Mouse (Mus musculus) cortical plate, adult 2 months (tissue): ENCODE measurements around the gene Cd59a. TPM values are rescaled to one million over a fixed set of nuclear protein-coding genes. Genes with fewer than 3 reads are reported as not detected.
"Not testable (repeated sequence)": the region's sequence is repeated elsewhere in the genome, so short reads cannot be mapped to it uniquely, and the experiment has no call there.

Experiments
- H3K27ac ChIP-seq: fragments of 200-500 bp; 2 replicates; pipeline ENCODE4 v1.5.1; 2012; ENCODE audit warnings: low read length, control low read depth, inconsistent platforms; ENCODE audit not compliant: insufficient read depth
- H3K4me1 ChIP-seq: fragments of 200-500 bp; 2 replicates; pipeline ENCODE4 v1.6.1; 2011; ENCODE audit warnings: low read length; ENCODE audit not compliant: control insufficient read depth, insufficient read depth
- H3K4me3 ChIP-seq: fragments of 200-500 bp; 2 replicates; pipeline ENCODE4 v1.5.1; 2011; ENCODE audit warnings: mild to moderate bottlenecking, low read length, control low read depth; ENCODE audit not compliant: insufficient read depth
- CTCF ChIP-seq: fragments of 200-500 bp; IDR thresholded peaks from 2 replicates; pipeline ENCODE4 v1.5.1; 2011; ENCODE audit warnings: mild to moderate bottlenecking, control low read depth, low read length; ENCODE audit not compliant: insufficient read depth; ENCODE audit errors: extremely low read depth
- POLR2A ChIP-seq: fragments of 200-500 bp; IDR thresholded peaks from 2 replicates; pipeline ENCODE4 v1.6.1; 2011; ENCODE audit warnings: mild to moderate bottlenecking, low read length, control low read depth; ENCODE audit not compliant: insufficient read depth; ENCODE audit errors: extremely low read depth
- polyA plus RNA-seq: library from polyadenylated mRNA; depleted of rRNA; stranded (reverse); fragments of >200 nt; gene quantifications from 2 replicates; pipeline ENCODE4 v1.2.3, GENCODE M21; 2012

The Cd59a gene
- polyA plus RNA-seq, 1 experiment: 14.9 TPM

DNA sequence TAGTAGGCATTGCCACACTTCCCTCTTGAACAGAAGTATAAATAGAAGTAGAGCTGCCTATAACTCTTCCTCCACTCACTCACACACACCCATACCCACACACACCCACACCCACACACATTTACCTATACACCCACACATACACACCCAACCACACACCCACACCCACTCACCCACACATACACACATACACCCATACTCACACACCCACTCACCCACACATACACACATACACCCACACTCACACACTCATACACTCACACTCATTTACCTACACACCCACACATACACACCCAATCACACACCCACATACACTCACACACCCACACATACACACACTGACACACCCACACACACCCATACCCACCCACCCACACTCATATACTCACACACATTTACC is 13.1 kb upstream of the Cd59a start:
- Histone ChIP-seq H3K4me3 (no peak overlapping the region), H3K4me1 (no peaks in the 10 kb centered on the region; the same call in 1 of the 2 replicates), H3K27ac (no peak overlapping the region)
- TF ChIP-seq POLR2A (no peak), CTCF (no peak)

DNA sequence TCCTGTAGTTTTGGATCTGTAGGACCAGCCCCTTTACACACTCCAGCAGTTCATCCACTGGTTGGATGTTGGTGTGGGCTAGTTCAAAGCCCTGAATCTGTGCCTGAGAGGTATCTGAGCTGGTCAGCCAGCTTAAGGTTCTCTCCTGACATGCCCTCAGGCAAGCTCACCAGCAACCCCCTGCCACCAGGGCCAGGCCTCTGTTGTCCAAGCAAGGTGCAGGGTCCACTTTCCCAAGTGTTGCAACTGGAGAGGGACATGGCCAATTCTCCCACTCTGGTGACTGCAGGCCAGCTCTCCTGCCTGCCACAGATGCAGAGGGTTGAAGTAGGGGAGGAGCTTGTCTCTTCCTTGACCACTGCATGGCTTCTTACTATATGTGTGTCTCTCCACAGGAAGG is 11.6 kb upstream of the Cd59a start:
- H3K4me3 ChIP-seq, H3K4me1 ChIP-seq, H3K27ac ChIP-seq: not testable (repeated sequence)

DNA sequence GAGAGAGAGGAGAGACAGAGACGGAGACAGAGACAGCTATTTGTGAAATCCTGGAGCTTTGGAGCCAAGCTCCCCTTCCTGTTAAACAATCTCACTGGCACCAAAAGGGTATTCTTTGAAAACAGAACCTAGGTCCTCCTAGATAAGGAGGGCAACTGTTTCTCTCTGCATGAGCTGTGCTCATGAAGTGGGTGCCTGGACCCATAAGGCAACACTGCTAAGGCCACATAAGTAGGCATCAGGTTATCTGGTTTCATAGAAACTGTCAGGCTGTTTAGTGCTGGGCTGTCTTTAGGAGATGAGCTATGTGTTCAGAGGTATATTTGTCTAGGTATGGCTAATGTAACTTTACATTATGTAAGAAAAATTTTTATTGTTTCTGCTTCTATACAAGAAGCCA is 8.0 kb upstream of the Cd59a start:
- not testable (repeated sequence) for H3K4me3 ChIP-seq, H3K4me1 ChIP-seq, H3K27ac ChIP-seq

DNA sequence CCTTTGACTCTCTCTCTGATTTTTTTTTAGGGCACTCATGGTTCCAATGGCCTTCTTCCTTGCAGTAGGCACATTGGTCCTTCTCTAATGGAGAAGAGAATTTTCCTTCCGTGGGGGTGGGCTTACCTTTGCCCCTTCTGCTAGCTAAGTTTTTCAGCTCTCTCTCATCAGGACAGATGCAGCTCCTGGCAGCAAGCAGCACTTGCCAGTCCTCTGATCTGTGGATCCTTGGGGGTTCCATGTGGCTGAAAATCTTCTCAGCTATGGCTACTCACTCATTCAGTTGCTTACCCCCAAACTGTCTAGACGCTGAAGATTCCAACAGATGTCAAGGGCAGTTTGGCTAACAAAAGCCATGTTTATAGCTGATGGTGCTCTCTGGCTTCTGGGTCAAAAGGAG is 2.3 kb upstream of the Cd59a start:
- no peaks in the 10 kb centered on the region for H3K4me1 ChIP-seq
- TF ChIP-seq CTCF: no peak
- no peak for TF ChIP-seq POLR2A
- no peak overlapping the region for H3K4me3 ChIP-seq
- H3K27ac ChIP-seq: no peak overlapping the region

DNA sequence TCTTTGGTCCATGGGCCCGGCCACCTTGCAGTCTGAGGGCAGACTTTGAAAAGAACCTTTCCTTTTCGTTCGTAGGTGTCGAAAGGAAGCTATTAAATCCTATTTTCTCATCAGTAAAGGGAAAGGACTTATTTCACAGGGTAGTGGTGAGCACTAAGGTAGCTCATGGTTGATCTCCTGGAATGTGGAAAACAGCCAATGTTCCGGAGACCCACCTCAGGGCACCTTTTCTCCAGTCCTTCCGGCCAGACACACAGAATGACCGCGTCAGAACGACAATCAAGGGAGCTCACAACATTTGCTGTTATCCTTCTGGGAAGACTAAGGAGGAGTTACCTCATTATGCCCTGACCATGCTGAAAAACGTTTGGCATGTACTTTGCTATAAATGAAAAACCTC is 655 bp downstream of the Cd59a start:
- Histone ChIP-seq H3K27ac (peak overlapping the region; percentile 9; the same call in 1 of the 2 replicates), H3K4me3 (peak overlapping the region; percentile 53), H3K4me1 (no peaks in the 10 kb centered on the region)
- no peak for TF ChIP-seq POLR2A
- no peak for TF ChIP-seq CTCF

DNA sequence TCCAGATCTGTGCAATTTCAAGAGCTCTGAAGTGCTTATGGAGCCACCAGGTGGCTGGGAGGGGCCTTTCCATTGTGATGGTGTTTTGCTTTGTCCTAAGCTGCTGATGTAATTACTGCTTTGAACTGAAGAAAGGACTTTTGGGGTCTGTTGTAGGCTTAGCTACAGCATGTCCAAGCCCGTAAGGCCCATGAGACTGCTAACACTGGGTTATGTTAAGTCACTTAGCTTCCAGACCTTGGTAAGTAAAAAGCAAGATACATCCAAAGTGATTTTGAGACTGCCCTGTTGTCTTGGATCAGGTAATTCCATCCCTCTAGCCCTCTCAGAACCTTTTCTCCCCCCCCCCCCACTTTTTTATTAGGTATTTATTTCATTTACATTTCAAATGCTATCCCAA is 1.2 kb downstream of the Cd59a start:
- H3K27ac ChIP-seq, H3K4me1 ChIP-seq: not testable (repeated sequence)
- peak overlapping the region; percentile 53; the same call in 1 of the 2 replicates for H3K4me3 ChIP-seq

DNA sequence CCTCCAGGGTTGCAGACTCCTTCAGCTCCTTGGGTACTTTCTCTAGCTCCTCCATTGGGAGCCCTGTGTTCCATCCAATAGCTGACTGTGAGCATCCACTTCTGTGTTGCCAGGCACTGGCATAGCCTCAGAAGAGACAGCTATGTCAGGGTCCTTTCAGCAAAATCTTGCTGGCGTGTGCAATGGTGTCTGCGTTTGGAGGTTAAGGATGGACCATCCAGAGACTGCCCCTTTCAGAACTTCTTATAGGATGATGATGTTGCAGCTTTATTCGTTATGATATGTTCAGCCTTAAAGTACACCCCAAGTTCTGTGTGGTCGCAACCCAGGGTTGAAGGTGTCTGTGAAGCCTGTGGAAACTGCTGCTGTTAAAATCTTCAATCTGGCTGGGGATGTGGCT is 1.8 kb downstream of the Cd59a start:
- H3K27ac ChIP-seq, H3K4me1 ChIP-seq, H3K4me3 ChIP-seq: not testable (repeated sequence)

DNA sequence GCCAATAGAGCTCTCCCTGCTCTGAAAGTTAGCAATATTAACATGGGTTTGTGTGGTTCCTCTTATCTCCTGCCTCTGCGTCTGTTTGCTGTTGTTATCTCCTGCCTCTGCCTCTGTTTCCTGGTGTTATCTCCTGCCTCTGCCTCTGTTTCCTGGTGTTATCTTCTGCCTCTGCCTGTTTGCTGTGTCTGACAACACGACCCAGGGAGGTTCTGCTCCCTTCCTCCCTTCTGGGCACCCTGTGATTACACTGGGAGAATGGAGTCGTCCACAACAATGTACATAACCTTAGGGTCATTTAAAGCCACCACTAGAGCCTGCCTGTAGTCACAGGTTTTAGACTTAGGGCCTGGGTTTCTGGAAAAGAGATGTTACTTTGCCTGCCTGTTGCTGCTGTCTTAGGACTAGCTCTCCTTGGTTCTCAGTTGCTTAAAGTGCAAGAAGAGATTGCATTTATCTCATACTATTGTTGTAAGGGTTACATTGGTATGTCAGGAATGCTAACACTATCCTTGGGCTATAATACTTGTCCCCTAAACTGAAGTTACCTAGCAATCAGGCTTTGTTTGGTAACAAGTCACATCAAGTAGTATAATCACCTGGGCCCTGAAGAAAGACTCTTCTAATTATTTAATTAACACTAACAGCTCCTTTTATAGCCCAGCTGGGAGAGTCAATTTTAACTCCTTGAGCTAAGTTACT is 3.1 kb downstream of the Cd59a start:
- no peak overlapping the region for H3K27ac ChIP-seq
- no peak overlapping the region for H3K4me3 ChIP-seq
- no peaks in the 10 kb centered on the region for H3K4me1 ChIP-seq
- no peak for TF ChIP-seq CTCF
- TF ChIP-seq POLR2A: no peak

GRCm38 (mm10) chr2:104099231-104099585 is 3.6 kb downstream of the Cd59a start:
- Histone ChIP-seq H3K4me3 (no peak overlapping the region), H3K4me1 (no peaks in the 10 kb centered on the region), H3K27ac (no peak overlapping the region)
- no peak for TF ChIP-seq CTCF

- TF ChIP-seq POLR2A: no peak
- no peak for TF ChIP-seq CTCF
- Histone ChIP-seq H3K4me1 (no peaks in the 10 kb centered on the region), H3K27ac (no peak overlapping the region), H3K4me3 (no peak overlapping the region)
These were observed 4.3 kb downstream of the Cd59a start for GRCm38 (mm10) chr2:104099946-104100345.

DNA sequence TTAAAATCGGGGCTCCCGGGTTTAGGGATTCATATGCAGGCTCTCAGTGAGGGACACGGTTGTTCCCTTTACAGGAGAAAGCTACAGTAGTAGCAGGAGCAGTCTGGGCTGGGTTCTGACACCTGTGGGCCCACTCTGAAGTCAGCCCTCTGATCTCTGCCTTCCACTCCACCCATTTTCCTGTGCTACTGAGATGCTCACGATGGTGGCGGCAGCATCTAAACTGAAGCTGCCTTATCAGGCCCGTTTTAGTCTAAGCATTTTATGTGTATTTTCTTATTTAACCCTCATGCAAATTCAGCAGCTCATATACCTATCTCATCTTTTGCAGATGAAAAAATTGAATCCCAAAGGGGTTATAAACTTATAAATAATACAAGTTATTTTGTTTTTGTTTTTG is 9.2 kb downstream of the Cd59a start:
- Histone ChIP-seq H3K4me3 (no peak overlapping the region), H3K27ac (no peak overlapping the region)
- TF ChIP-seq CTCF (no peak), POLR2A (no peak)

DNA sequence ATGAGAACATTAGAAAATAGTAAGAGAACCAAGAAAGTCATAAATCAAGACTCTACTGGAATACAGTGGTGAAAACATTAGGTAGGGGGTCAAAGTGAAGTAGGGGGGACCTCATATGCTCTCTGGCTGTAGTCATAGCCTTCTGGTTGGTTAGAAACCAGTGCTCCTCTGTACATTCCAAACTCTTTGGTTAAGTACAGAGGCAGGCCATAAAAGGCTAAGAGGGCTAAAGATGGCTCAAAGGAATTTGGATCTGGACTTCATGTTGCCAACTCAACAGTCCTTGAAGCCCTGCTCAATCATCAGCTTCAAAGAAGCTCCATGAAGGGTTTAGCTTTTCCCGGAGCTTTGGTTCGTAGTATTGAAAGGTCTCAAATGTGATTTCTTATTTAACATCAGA is 13.4 kb downstream of the Cd59a start:
- not testable (repeated sequence) for H3K4me1 ChIP-seq, H3K4me3 ChIP-seq, H3K27ac ChIP-seq

More for the DNA sequence above, 9.2 kb downstream of the Cd59a start:
- H3K4me1 ChIP-seq: no peaks in the 10 kb centered on the region
